Mouse (Mus musculus): ENCODE results near the gene Manf. TPM values are rescaled to one million over a fixed set of nuclear protein-coding genes. Genes with fewer than 3 reads are reported as not detected.
A peak's percentile ranks its signal among the peaks of the same experiment; 100 is the strongest.

The Manf gene
- polyA plus RNA-seq, 1 experiment from 2014 or later: 284 TPM

GRCm38 (mm10) chr9:106879471-106879870 lies 12.3 kb downstream of the Manf start:
- DNase-seq (ENCODE audit: low spot score) (no peak), ATAC-seq (ENCODE audit: insufficient read depth, low FRiP score, low TSS enrichment) (no peak)
- Histone ChIP-seq H3K4me1 (ENCODE audit: control insufficient read depth, insufficient read depth, low read length) (peaks cover 8% of the 10 kb centered on the region), H3K27ac (ENCODE audit: low read depth, low read length) (no peak overlapping the region), H3K9ac (ENCODE audit: low read length) (no peak overlapping the region), H3K36me3 (ENCODE audit: control insufficient read depth, insufficient read depth, low read length) (peaks cover 5% of the 10 kb centered on the region), H3K4me2 (ENCODE audit: low read depth) (no peak overlapping the region), H3K27me3 (ENCODE audit: control insufficient read depth, insufficient read depth, low read length) (no peaks in the 10 kb centered on the region), H3K4me3 (ENCODE audit: low read depth, low read length) (no peak overlapping the region), H3K9me3 (ENCODE audit: control insufficient read depth, low read length) (no peaks in the 10 kb centered on the region)
- whole genome bisulfite sequencing: 78% methylated on average over 4 of the region's 4 CpGs

GRCm38 (mm10) chr9:106876666-106877065 lies 15.1 kb downstream of the Manf start:
- no peak overlapping the region for H3K4me2 ChIP-seq (ENCODE audit: low read depth)
- H3K27me3 ChIP-seq (ENCODE audit: control insufficient read depth, insufficient read depth, low read length): no peaks in the 10 kb centered on the region
- DNase-seq (ENCODE audit: low spot score) (no peak), ATAC-seq (ENCODE audit: insufficient read depth, low FRiP score, low TSS enrichment) (no peak)
- H3K4me1 ChIP-seq (ENCODE audit: control insufficient read depth, insufficient read depth, low read length): no peaks in the 10 kb centered on the region
- WGBS: 71% methylated on average over 3 of the region's 3 CpGs
- no peaks in the 10 kb centered on the region for H3K9me3 ChIP-seq (ENCODE audit: control insufficient read depth, low read length)
- no peak overlapping the region for H3K9ac ChIP-seq (ENCODE audit: low read length)
- H3K4me3 ChIP-seq (ENCODE audit: low read depth, low read length): no peak overlapping the region
- no peak overlapping the region for H3K27ac ChIP-seq (ENCODE audit: low read depth, low read length)
- peaks cover 5% of the 10 kb centered on the region for H3K36me3 ChIP-seq (ENCODE audit: control insufficient read depth, insufficient read depth, low read length)

GRCm38 (mm10) chr9:106874216-106874615 lies 17.6 kb downstream of the Manf start:
- Histone ChIP-seq H3K9ac (ENCODE audit: low read length) (no peak overlapping the region), H3K27me3 (ENCODE audit: control insufficient read depth, insufficient read depth, low read length) (no peaks in the 10 kb centered on the region), H3K4me3 (ENCODE audit: low read depth, low read length) (no peak overlapping the region), H3K27ac (ENCODE audit: low read depth, low read length) (no peak overlapping the region), H3K4me2 (ENCODE audit: low read depth) (no peak overlapping the region), H3K9me3 (ENCODE audit: control insufficient read depth, low read length) (no peaks in the 10 kb centered on the region), H3K4me1 (ENCODE audit: control insufficient read depth, insufficient read depth, low read length) (no peaks in the 10 kb centered on the region), H3K36me3 (ENCODE audit: control insufficient read depth, insufficient read depth, low read length) (peaks cover 4% of the 10 kb centered on the region)
- ATAC-seq (ENCODE audit: insufficient read depth, low FRiP score, low TSS enrichment) (no peak), DNase-seq (ENCODE audit: low spot score) (no peak)
- WGBS: 87% methylated on average over 5 of the region's 5 CpGs

GRCm38 (mm10) chr9:106858036-106858435 lies 33.7 kb downstream of the Manf start:
- Histone ChIP-seq H3K9ac (ENCODE audit: low read length) (no peak overlapping the region), H3K4me3 (ENCODE audit: low read depth, low read length) (no peak overlapping the region), H3K27me3 (ENCODE audit: control insufficient read depth, insufficient read depth, low read length) (no peaks in the 10 kb centered on the region), H3K9me3 (ENCODE audit: control insufficient read depth, low read length) (no peaks in the 10 kb centered on the region), H3K4me1 (ENCODE audit: control insufficient read depth, insufficient read depth, low read length) (no peaks in the 10 kb centered on the region), H3K4me2 (ENCODE audit: low read depth) (no peak overlapping the region), H3K36me3 (ENCODE audit: control insufficient read depth, insufficient read depth, low read length) (peaks cover 11% of the 10 kb centered on the region), H3K27ac (ENCODE audit: low read depth, low read length) (no peak overlapping the region)
- DNase-seq (ENCODE audit: low spot score) (no peak), ATAC-seq (ENCODE audit: insufficient read depth, low FRiP score, low TSS enrichment) (no peak)
- WGBS: 92% methylated on average over 11 of the region's 11 CpGs

GRCm38 (mm10) chr9:106856664-106857063 lies 35.1 kb downstream of the Manf start:
- Histone ChIP-seq H3K27ac (ENCODE audit: low read depth, low read length) (no peak overlapping the region), H3K9ac (ENCODE audit: low read length) (no peak overlapping the region), H3K4me2 (ENCODE audit: low read depth) (no peak overlapping the region), H3K36me3 (ENCODE audit: control insufficient read depth, insufficient read depth, low read length) (peaks cover 7% of the 10 kb centered on the region; the same call in 1 of the 2 replicates), H3K27me3 (ENCODE audit: control insufficient read depth, insufficient read depth, low read length) (no peaks in the 10 kb centered on the region), H3K4me1 (ENCODE audit: control insufficient read depth, insufficient read depth, low read length) (no peaks in the 10 kb centered on the region), H3K4me3 (ENCODE audit: low read depth, low read length) (no peak overlapping the region), H3K9me3 (ENCODE audit: control insufficient read depth, low read length) (no peaks in the 10 kb centered on the region)
- WGBS: 93% methylated on average over 3 of the region's 3 CpGs
- ATAC-seq (ENCODE audit: insufficient read depth, low FRiP score, low TSS enrichment): no peak
- DNase-seq (ENCODE audit: low spot score): no peak

- Histone ChIP-seq H3K27ac (ENCODE audit: low read depth, low read length) (no peak overlapping the region), H3K36me3 (ENCODE audit: control insufficient read depth, insufficient read depth, low read length) (peaks cover 12% of the 10 kb centered on the region), H3K9me3 (ENCODE audit: control insufficient read depth, low read length) (no peaks in the 10 kb centered on the region), H3K9ac (ENCODE audit: low read length) (no peak overlapping the region), H3K4me1 (ENCODE audit: control insufficient read depth, insufficient read depth, low read length) (no peaks in the 10 kb centered on the region), H3K27me3 (ENCODE audit: control insufficient read depth, insufficient read depth, low read length) (no peaks in the 10 kb centered on the region), H3K4me3 (ENCODE audit: low read depth, low read length) (no peak overlapping the region), H3K4me2 (ENCODE audit: low read depth) (no peak overlapping the region)
- DNase-seq (ENCODE audit: low spot score) (no peak), ATAC-seq (ENCODE audit: insufficient read depth, low FRiP score, low TSS enrichment) (no peak)
- 93% methylated on average over 6 of the region's 6 CpGs for WGBS
Observed at GRCm38 (mm10) chr9:106842800-106843199, 49.0 kb downstream of the Manf start.

- WGBS: 90% methylated on average over 1 of the region's 1 CpGs
- peaks cover 10% of the 10 kb centered on the region for H3K36me3 ChIP-seq (ENCODE audit: control insufficient read depth, insufficient read depth, low read length)
Observed at GRCm38 (mm10) chr9:106840569-106840968, 51.2 kb downstream of the Manf start.

GRCm38 (mm10) chr9:106822381-106823104 lies 69.2 kb downstream of the Manf start:
- WGBS: 3% methylated on average over 30 of the region's 32 CpGs
- Histone ChIP-seq H3K9me3 (ENCODE audit: control insufficient read depth, low read length) (no peaks in the 10 kb centered on the region), H3K36me3 (ENCODE audit: control insufficient read depth, insufficient read depth, low read length) (no peaks in the 10 kb centered on the region), H3K27ac (ENCODE audit: low read depth, low read length) (peak overlapping the region; percentile 80), H3K27me3 (ENCODE audit: control insufficient read depth, insufficient read depth, low read length) (no peaks in the 10 kb centered on the region), H3K4me1 (ENCODE audit: control insufficient read depth, insufficient read depth, low read length) (no peaks in the 10 kb centered on the region), H3K4me2 (ENCODE audit: low read depth) (peak overlapping the region; percentile 73), H3K9ac (ENCODE audit: low read length) (peak overlapping the region; percentile 75), H3K4me3 (ENCODE audit: low read depth, low read length) (peak overlapping the region; percentile 89)
- ATAC-seq (ENCODE audit: insufficient read depth, low FRiP score, low TSS enrichment) (peak; percentile 81), DNase-seq (ENCODE audit: low spot score) (peak; percentile 88)

More at GRCm38 (mm10) chr9:106840569-106840968, 51.2 kb downstream of the Manf start:
- DNase-seq (ENCODE audit: low spot score): no peak
- no peak overlapping the region for H3K9ac ChIP-seq (ENCODE audit: low read length)
- H3K4me2 ChIP-seq (ENCODE audit: low read depth): no peak overlapping the region
- no peaks in the 10 kb centered on the region for H3K4me1 ChIP-seq (ENCODE audit: control insufficient read depth, insufficient read depth, low read length)
- H3K27ac ChIP-seq (ENCODE audit: low read depth, low read length): no peak overlapping the region
- H3K27me3 ChIP-seq (ENCODE audit: control insufficient read depth, insufficient read depth, low read length): no peaks in the 10 kb centered on the region
- no peaks in the 10 kb centered on the region for H3K9me3 ChIP-seq (ENCODE audit: control insufficient read depth, low read length)
- H3K4me3 ChIP-seq (ENCODE audit: low read depth, low read length): no peak overlapping the region
- no peak for ATAC-seq (ENCODE audit: insufficient read depth, low FRiP score, low TSS enrichment)

All from neural tube, embryonic 11.5 days (tissue).